Mouse (Mus musculus) cerebellum, postnatal 4 days (tissue): ENCODE data around the gene Adora1.

Experiments used
- DNase-seq, 2 experiments: peaks; one replicate each; pipeline ENCODE4 v3.0.0; 2022; ENCODE audit warnings: low spot score in 2 of 2, mixed read lengths in 1 of 2

The Adora1 gene

GRCm38 (mm10) chr1:134154121-134154520 is 81.1 kb downstream of the Adora1 start:
- DNase-seq: no peak

DNA sequence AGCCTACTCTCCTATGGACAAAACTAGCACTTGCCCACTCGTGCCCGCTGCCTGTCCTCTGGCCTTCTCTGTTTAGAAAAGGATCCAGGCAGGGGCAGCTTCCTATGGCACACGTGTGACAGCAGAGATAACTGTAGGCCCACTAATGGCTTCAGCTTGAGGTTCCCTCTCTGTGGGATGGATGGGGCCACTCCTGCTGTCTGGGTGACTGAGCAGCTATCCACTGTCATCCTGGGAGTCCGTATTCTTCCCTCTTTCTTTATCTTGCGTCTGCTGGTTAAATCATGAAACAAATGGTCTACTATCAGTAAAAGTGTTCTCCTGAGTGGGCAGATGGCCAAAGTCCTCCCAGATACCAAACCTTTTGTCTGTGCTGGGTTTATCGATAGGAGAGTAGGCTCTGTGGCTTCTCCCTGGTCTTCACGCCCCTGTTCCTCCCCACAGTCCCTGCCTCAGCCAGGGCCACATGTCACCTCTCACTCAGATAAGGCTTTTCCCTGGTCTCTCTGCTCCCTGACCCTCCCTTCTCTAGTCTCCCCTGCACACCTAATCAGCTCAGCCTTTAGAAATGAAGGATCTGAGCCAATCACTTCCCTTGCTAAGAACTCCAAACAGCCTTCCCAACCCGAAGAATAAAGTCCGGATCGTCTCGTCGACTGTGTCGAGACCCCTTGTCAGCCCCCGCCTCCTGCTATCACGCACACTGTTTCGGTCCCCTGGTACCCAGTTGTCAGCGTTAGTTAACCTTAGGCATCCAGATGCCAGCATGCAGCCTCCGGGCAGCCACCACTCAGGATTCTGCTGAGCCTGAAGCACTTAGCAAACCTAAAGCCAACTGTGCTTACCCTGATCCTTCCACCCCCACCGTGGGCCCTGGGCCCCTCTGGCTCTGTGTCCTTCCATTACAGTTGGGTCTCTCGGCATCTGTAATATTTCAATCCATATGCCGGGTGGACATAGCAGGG is 82.3 kb downstream of the Adora1 start:
- DNase-seq: no peak

GRCm38 (mm10) chr1:134151655-134152412 is 83.4 kb downstream of the Adora1 start:
- peak; percentile 72 to 88 for DNase-seq

DNA sequence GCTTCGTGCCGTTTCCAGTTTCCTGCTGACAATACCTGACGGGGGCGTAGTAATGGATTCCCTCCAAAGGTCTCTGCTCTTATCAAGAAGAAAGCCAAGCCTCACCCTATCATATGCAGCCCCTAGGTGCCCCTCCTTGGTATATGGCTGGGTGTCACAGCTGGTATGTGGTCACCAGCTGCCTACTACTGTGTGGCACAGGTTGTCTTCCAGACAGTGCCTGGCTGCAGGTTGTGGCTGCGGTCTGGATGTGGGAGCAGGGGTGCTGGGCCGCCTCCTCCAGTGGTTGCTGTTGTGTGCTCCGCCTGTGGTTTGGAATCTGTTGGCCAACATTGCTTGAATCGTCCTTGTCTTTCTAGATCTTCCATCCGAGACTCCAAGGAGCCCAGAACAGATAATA is 84.5 kb downstream of the Adora1 start:
- DNase-seq: no peak

DNA sequence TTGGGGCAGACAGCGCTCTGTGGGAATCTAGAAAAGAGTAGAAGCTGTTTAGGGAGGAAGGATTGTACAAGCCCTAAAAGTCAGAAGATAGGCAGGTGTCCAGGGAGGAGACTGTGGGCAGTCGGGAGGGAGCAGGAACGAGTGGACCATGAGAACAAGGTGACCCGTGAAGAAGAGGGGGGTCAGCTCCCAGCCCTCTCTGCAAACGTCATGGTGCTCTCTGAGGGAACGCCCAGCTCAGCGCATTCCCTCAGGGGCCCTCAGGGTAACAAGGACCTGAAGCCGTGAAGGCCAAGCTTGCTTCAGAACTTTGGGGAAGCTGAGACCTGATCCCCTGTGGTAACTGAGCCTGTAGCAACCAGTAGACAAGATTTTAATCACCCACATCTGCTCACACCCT is 85.2 kb downstream of the Adora1 start:
- DNase-seq: no peak
